Mouse (Mus musculus) kidney, adult 8-10 months (tissue): ENCODE measurements around the gene Hacd2.

Experiments used
- DNase-seq, 2 experiments: peaks; one replicate each; pipeline ENCODE4 v3.0.0; 2022

Hacd2 gene

GRCm38 (mm10) chr16:35007361-35007760 is 14.9 kb upstream of the Hacd2 start:
- no peak for DNase-seq

- DNase-seq = no peak
Measured at GRCm38 (mm10) chr16:35008447-35008846, 13.8 kb upstream of the Hacd2 start.

- DNase-seq = no peak
Measured at GRCm38 (mm10) chr16:35013501-35013900, 8.7 kb upstream of the Hacd2 start.

- no peak for DNase-seq
Measured at GRCm38 (mm10) chr16:35016491-35016890, 5.7 kb upstream of the Hacd2 start.

- DNase-seq = no peak
Measured at GRCm38 (mm10) chr16:35018470-35018974, 3.7 kb upstream of the Hacd2 start.

GRCm38 (mm10) chr16:35021903-35022241 is 356 bp upstream of the Hacd2 start:
- no peak for DNase-seq

GRCm38 (mm10) chr16:35023138-35023735 is 1.0 kb downstream of the Hacd2 start:
- no peak for DNase-seq

- no peak for DNase-seq
Measured at GRCm38 (mm10) chr16:35024300-35024699, 2.1 kb downstream of the Hacd2 start.

GRCm38 (mm10) chr16:35025347-35025746 is 3.1 kb downstream of the Hacd2 start:
- no peak for DNase-seq

GRCm38 (mm10) chr16:35033241-35033640 is 11.0 kb downstream of the Hacd2 start:
- DNase-seq = peak in 1 of 2 experiments; percentile 39

- no peak for DNase-seq
Measured at GRCm38 (mm10) chr16:35033809-35034577, 11.8 kb downstream of the Hacd2 start.

- peak; percentile 57 to 65 for DNase-seq
Measured at GRCm38 (mm10) chr16:35034971-35035370, 12.7 kb downstream of the Hacd2 start.

GRCm38 (mm10) chr16:35036754-35037153 is 14.5 kb downstream of the Hacd2 start:
- DNase-seq = no peak

GRCm38 (mm10) chr16:35038343-35039057 is 16.3 kb downstream of the Hacd2 start:
- no peak for DNase-seq

- DNase-seq = no peak
Measured at GRCm38 (mm10) chr16:35040154-35040553, 17.9 kb downstream of the Hacd2 start.

- DNase-seq = peak; percentile 40 to 47
Measured at GRCm38 (mm10) chr16:35041001-35041400, 18.8 kb downstream of the Hacd2 start.

- DNase-seq = no peak
Measured at GRCm38 (mm10) chr16:35046081-35046775, 24.0 kb downstream of the Hacd2 start.

- no peak for DNase-seq
Measured at GRCm38 (mm10) chr16:35047272-35047969, 25.2 kb downstream of the Hacd2 start.

- DNase-seq = no peak
Measured at GRCm38 (mm10) chr16:35051066-35051465, 28.8 kb downstream of the Hacd2 start.

GRCm38 (mm10) chr16:35052191-35052590 is 30.0 kb downstream of the Hacd2 start:
- DNase-seq = no peak

GRCm38 (mm10) chr16:35054432-35055193 is 32.4 kb downstream of the Hacd2 start:
- DNase-seq = no peak

- no peak for DNase-seq
Measured at GRCm38 (mm10) chr16:35055194-35055506, 32.9 kb downstream of the Hacd2 start.
